Mouse (Mus musculus): ENCODE data around the gene Ace.
"Not testable (repeated sequence)": the region's sequence is repeated elsewhere in the genome, so short reads cannot be mapped to it uniquely, and the experiment has no call there.

Ace gene

GRCm38 (mm10) chr11:105989446-105989845, 21.7 kb downstream of the Ace start:
- no peak for DNase-seq (ENCODE audit: low spot score in 2 of 2)

- DNase-seq (ENCODE audit: low spot score in 2 of 2): no peak
Measured at GRCm38 (mm10) chr11:105990231-105990630, 22.5 kb downstream of the Ace start.

- DNase-seq (ENCODE audit: low spot score in 2 of 2): no peak
Measured at GRCm38 (mm10) chr11:105994375-105994774, 26.6 kb downstream of the Ace start, which contains the start of gene Ace3. Gene Ace3 (plus strand): TSS chr11:105994675.

- no peak for DNase-seq (ENCODE audit: low spot score in 2 of 2)
Measured at GRCm38 (mm10) chr11:106000062-106000461, 32.3 kb downstream of the Ace start.

- DNase-seq (ENCODE audit: low spot score in 2 of 2): no peak
Measured at GRCm38 (mm10) chr11:106001718-106002117, 34.0 kb downstream of the Ace start.

- no peak for DNase-seq (ENCODE audit: low spot score in 2 of 2)
Measured at GRCm38 (mm10) chr11:106004576-106004975, 36.8 kb downstream of the Ace start.

GRCm38 (mm10) chr11:106005970-106006369, 38.2 kb downstream of the Ace start:
- DNase-seq (ENCODE audit: low spot score in 2 of 2): no peak

- DNase-seq (ENCODE audit: low spot score in 2 of 2): peak; percentile 47 to 81
Measured at GRCm38 (mm10) chr11:106007821-106008220, 40.1 kb downstream of the Ace start, which contains the start of gene Kcnh6. Gene Kcnh6 (plus strand): TSS chr11:106008124.

GRCm38 (mm10) chr11:106012711-106013110, 45.0 kb downstream of the Ace start:
- no peak for DNase-seq (ENCODE audit: low spot score in 2 of 2)

- no peak for DNase-seq (ENCODE audit: low spot score in 2 of 2)
Measured at GRCm38 (mm10) chr11:106013556-106014225, 45.9 kb downstream of the Ace start.

GRCm38 (mm10) chr11:106016440-106016839, 48.7 kb downstream of the Ace start:
- no peak for DNase-seq (ENCODE audit: low spot score in 2 of 2)

- peak in 1 of 2 experiments; percentile 35 for DNase-seq (ENCODE audit: low spot score in 2 of 2)
Measured at GRCm38 (mm10) chr11:106020051-106020763, 52.5 kb downstream of the Ace start.

- no peak for DNase-seq (ENCODE audit: low spot score in 2 of 2)
Measured at GRCm38 (mm10) chr11:106025774-106026173, 58.0 kb downstream of the Ace start.

- peak; percentile 57 to 80 for DNase-seq (ENCODE audit: low spot score in 2 of 2)
Measured at GRCm38 (mm10) chr11:106026465-106027151, 58.9 kb downstream of the Ace start.

GRCm38 (mm10) chr11:106027607-106028006, 59.9 kb downstream of the Ace start:
- no peak for DNase-seq (ENCODE audit: low spot score in 2 of 2)

GRCm38 (mm10) chr11:106032074-106032473, 64.3 kb downstream of the Ace start:
- not testable (repeated sequence) for DNase-seq (ENCODE audit: low spot score in 2 of 2)

- DNase-seq (ENCODE audit: low spot score in 2 of 2): peak; percentile 41 to 45
Measured at GRCm38 (mm10) chr11:106033491-106033919, 65.8 kb downstream of the Ace start.

- DNase-seq (ENCODE audit: low spot score in 2 of 2): no peak
Measured at GRCm38 (mm10) chr11:106034986-106035385, 67.2 kb downstream of the Ace start.

- peak; percentile 95 to 100 for DNase-seq (ENCODE audit: low spot score in 2 of 2)
Measured at GRCm38 (mm10) chr11:106036548-106037417, 69.0 kb downstream of the Ace start, which contains the start of gene Dcaf7. Gene Dcaf7 (plus strand): TSS chr11:106036872.

- peak in 1 of 2 experiments; percentile 56 for DNase-seq (ENCODE audit: low spot score in 2 of 2)
Measured at GRCm38 (mm10) chr11:106037418-106037751, 69.6 kb downstream of the Ace start.
